Mouse (Mus musculus) liver (tissue): ENCODE measurements around the gene Vnn1.

Experiments used
- DNase-seq: peaks from one replicate; pipeline ENCODE4 v3.0.0-alpha.2; 2020; ENCODE audit warnings: mixed read lengths

Gene Vnn1

DNA sequence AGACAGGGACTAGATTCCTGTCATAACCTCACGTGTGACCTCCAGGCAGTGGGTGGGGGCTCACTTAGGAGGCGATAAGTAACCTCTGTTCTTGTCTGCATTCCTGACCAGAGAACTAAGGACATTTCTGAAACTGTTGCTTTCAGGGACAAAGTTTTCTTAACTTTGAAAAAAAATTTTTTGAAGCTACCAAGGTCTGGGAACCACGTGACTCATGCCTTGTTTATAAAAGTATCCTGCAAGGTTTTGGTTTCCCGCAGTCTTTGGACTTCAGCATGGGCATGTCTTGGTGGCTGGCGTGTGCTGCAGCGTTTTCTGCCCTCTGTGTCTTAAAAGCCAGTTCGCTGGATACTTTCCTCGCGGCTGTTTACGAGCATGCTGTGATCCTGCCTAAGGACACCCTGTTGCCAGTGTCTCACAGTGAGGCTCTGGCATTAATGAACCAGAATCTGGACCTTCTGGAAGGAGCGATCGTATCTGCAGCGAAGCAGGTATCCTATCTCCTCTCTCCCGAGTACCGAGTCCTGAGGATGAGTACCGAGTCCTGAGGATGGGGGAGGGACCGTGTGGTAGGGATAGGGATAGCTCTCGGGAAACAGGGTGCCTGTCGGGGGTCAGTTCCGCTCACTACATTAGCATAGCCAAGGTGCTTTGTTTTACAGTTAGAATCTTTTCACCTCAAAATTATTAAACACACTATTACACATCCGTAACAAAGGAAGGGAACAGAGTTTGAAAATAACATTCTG lies at the start of gene Vnn1:
Vnn1 (plus strand) TSS at position 88 of the 749 bp plus-strand sequence.
- DNase-seq = no peak

DNA sequence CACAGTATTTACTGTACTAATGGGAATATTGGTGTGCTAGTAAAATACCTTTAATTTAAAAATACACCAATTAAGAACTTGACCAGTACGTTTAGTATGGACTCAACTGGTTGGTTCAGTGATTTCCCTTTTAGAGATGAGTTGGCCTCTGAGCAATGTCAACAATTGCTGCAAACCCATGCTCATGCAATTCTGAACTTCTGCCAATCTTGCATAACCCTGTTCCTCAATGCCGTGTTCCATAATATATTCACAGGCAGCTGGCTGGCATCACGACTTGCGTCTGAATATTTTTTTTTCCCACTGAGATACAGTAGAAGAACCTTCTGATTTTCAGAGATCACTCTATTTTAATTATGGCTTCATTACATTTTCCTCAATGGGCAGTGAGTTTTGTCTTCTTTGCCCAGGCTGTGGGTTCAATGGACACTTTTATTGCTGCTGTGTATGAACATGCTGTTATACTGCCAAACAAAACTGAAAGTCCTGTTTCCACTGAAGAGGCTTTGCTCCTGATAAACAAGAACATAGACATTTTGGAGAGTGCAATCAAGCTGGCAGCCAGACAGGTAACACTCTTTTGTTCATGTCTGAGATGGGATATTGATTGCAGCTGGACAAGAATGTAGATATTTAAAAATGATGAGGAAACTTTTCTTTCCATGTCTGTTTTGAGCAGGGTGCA lies 43.1 kb upstream of the Vnn1 start, which contains the start of gene Vnn3:
Vnn3 (plus strand) TSS at position 235 of the 685 bp plus-strand sequence.
- no peak for DNase-seq

DNA sequence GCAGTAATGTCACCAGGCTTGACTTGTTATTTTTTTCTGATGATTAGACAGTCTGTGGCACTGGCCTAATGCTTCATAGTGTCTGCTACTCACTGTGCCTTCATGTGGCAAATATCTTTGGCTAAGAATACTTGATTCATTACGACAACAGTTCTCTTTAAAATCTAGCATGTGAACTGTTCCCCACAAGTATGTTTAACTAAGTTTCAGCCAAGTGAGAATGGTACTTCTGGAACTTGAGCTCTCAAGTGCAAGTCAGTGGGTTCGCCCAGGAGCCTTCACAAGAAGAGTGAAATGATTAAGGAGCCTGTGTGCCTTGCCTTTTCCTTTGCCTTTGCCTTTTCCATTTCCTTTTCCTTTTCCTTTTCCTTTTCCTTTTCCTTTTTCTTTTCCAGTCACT lies 42.4 kb upstream of the Vnn1 start:
- no peak for DNase-seq

DNA sequence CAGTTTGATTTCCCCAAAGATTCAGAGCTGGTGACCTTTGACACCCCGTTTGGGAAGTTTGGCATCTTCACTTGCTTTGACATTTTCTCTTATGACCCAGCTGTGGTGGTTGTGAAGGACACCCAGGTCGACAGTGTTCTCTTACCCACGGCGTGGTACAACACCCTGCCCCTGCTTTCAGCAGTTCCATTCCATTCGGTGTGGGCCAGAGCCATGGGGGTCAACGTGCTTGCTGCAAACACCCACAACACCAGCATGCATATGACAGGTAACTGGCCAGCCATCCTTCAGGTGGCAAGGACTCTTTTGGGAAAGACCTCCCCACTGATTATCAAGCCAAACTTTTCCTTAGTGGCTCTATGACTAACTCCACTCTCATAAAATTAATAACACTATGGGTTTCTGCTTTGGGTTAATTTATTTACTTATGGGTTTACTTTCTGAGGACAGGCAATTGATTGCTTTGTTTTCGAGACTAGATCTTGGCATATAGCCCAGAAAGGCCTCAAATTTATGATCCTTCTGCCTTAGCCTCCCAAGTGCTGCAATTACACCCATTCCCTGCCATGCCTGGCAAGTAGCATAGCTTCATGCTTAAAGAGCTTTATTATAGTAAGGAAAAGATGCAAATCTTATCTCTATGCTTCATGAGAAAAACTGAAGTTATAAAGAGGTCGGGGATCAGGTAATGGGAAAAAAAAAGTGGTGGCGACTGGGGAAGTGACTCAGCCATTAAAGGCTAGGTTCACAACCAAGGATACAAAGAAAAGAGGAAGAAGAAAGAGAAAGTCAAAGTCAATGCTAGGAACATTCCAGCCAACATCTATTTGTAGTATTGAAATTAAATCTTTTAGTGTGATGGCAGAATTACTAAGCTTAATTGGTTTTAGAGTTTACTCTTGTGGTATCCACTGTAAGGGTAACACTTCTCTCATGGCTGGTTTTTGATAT lies 29.9 kb upstream of the Vnn1 start:
- no peak for DNase-seq

DNA sequence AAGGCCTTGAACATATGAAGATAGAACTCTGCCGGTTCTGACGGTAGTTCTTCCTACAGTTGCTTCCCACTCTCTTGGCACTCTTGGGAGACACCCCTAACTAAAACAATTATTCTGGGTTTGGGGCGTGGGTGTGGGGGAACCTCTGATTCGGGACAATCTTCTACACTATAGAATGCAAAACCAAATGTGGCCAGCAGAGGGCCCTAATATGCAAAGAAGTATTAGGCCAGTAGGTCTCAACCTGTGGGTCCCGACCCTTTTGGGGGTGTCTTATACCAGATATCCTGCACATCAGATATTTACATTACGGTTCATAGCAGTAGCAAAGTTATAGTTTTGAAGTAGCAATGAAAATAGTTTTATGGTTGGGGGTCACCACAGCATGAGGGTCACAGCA lies 13.8 kb upstream of the Vnn1 start:
- no peak for DNase-seq

DNA sequence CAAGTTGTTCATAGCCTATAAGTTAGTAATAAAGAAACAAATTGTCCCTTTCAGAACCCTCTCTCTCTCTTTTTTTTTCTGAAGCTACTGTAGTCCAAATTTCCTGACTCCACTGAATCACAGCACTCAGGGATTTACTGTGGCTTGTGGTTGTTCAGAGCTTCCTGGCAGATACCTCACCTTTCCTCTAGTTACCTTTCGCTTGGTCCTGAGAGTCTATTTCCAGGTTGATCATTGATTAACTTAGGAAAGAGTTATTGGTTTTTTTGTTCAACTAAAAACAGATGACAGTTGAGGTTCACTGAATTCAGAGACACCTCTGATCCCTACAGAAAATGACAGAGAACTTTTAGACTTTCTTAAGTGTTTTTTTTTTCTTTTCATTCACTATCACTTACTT lies 9.6 kb upstream of the Vnn1 start:
- DNase-seq = no peak

DNA sequence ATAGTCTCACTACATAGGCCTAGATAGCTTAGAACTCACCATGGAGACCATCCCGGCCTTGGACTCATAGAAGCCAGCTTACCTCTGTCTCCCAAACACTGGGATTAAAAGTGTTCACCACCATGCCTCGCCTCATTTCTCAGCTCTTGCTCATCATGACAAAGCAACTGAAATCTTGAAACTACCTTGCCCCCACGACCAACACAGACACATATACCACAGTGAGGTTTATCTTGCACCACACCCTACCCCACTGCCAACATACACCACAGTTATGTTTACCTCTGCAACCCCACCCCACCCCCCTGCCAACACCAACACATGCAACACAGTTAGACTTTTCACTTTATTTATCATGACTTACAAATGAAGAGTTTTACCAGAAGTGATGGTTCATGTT lies 8.4 kb upstream of the Vnn1 start:
- no peak for DNase-seq

DNA sequence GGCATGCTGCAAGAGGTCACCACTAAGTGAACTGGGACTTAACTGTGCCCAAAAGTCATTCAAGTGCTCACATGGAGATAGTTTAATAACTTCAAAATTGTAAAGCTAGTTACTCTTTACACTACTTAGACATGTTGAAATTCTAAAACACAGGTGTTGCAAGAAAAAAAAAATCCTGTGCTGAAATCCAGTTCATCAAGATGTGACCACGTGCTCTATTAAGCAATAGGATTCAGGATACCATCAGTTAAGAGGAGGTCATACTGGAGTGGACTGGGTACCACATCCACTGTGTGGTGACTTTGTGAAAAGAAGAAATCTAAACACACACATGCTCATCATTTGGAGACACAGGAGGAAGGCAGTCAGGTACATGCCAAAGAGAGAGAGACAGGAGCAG lies 1.5 kb upstream of the Vnn1 start:
- DNase-seq = no peak

DNA sequence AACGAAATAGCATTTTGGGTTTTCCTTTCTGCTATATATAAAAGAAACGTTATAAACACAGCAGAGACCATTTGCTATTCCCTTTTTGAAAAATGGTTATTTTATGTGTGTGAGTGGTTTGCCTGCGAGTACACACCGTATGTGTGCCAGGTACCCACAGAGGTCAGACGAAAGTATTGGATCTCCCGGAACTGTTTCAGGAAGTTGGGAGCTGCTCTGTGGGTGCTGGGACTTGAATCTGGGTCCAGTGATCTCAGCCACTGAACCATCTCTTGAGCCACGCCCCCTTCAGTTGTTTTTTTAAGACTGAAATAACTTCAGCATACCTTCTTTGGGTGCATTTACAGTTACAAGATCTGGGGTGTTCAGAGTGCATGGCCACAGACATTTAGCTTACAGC lies 888 bp downstream of the Vnn1 start:
- no peak for DNase-seq

DNA sequence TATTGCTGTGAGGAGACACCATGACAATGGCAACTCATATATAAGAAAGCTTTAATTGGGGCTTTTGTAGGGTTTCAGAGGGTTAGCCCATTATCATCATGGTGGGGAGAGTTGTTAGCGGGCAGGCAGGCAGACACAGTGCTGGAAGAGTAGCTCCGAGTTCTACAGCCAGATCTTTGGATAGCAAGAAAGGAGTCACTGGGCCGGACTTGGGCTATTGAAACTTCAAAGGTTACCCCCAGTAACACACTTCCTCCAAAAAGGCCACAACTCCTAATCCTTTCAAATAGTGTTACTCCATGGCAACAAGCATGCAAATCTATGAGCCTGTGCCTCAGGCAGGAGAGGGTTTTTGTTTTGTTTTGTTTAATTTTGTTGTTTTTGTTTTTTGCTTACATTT lies 6.6 kb downstream of the Vnn1 start:
- no peak for DNase-seq

DNA sequence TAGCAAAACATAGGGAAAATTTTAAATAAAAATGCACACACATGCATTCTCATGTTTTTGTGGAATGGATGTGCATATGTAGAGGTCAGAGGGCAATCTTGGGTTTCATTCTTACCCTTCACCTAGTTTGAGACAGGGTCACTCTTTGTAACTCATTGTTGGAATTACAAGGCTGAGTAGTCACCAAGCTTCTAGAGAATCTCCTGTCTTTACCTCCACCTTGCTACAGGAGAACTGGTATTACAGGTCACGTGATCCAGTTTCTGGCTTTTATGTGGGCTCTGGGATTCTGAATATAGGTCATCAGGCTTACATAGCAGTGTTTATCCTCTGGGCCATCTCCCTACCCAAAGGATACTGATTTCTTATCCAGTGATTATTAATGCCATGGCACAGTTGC lies 11.2 kb downstream of the Vnn1 start:
- DNase-seq = no peak

DNA sequence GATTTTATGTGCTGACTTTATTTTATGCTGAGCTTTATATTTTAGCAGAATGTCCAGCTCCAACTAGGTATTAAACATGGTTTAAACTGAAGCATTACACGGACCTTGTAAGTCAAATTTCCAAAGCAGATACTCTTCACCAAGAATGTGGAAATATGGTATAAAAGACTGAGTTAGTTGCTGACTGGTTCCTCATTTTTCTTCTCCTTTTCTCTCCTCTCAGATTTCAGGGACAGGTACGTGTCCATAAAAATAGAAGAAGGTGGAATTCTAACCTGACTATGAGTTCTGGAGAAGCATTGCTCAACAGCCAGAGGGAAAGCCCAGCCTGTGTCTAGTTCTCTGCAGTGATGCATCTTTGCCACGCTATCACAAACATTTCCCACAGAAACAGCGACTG lies 25.6 kb downstream of the Vnn1 start, which contains the start of gene Taar1:
Taar1 (plus strand) TSS at position 301 of the 400 bp plus-strand sequence.
- no peak for DNase-seq

DNA sequence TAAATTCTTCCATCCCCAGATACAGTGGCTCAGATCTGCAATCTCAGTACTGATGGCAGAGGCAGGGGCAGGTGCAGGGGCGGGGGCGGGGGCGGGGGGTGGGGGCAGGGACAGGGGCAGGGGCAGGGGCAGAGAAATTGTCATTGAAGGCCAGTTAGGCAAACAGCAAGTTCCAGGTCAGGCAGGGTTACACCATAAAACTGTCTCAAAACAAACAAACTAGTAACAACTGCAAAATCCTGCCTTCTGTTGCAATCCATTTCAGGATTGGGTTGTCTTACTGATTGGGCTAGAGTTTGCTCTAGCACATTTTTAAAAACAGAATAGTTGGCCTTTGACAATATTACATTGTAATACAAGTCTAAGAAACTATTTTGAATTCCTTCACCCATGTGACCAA lies 28.0 kb downstream of the Vnn1 start:
- peak; percentile 13 for DNase-seq

DNA sequence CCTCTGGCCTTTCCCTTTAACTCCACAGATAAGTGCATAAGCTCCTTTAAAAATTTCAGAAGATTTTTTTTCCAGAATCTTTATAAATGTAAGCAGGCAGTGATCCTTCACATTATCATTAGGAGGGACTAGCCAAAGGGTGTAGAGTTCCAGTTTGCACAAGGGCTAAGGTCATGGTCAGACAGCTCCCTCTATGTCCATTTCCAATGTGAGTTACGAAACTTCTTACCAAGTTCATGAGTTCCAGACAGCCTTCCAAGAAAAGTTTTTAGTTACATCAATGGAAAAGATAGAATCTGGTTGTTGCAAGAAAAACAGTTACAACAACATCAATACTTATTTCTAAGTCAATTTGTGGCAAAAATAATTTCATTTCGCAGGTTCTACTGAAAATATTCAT lies 29.5 kb downstream of the Vnn1 start:
- no peak for DNase-seq

DNA sequence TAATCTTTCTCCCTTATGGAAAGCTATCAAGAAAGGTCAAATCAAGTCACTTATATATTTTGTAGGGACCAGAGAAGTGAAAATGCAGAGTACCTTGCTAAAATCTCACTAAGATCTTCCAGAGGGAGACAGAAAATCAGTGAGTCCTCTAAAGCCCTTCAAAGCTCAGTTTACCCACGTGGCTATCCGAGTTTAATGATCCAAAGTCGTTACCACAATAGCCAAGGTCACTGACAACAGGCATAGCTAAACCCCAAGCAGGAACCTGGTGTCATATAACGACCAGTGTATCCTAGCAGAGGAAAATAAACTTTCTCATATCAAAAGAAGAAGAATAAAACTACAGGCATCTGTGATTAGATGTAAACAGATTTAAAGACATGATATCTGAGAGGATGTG lies 43.1 kb downstream of the Vnn1 start:
- DNase-seq = no peak

DNA sequence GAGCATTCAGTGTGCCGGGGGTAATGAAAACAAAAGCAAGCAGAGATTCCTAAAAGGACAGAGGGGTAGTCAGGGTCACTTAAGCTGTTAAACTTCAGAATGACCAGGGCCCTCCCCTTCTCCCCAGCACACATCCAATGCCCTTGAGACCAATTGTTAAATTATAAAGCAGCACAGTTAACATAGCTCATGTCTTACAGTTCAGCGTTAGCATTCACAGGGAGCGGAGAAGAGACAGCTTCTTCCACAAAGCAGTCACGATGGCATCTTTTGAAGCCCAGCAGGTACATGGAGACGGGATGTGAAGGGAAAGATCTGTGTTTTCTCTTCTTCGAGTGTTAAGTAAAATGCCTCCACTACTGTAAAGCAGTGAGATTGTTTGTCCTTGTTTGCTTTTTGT lies 43.8 kb downstream of the Vnn1 start, which contains the start of gene Taar2:
Taar2 (plus strand) TSS at position 261 of the 400 bp plus-strand sequence.
- no peak for DNase-seq

DNA sequence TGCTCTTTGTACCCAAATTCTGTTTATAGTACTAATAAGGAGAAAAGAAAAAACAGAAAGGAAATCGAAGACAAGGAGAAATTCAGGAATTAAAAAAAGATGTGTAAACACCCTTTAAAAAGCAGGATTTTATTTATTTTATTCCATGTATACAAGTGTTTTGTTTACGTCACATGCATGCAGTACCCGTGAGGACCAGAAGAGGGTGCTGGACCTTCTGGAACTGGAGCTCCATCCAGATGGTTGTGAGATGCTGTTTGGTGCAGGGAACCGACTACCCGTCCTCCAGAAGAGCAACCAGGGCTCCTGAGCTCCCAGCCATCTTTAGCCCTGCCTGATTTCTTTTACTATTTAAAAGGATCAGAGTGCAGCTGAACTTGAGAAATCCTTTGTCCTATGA lies 48.0 kb downstream of the Vnn1 start:
- DNase-seq = peak; percentile 20

DNA sequence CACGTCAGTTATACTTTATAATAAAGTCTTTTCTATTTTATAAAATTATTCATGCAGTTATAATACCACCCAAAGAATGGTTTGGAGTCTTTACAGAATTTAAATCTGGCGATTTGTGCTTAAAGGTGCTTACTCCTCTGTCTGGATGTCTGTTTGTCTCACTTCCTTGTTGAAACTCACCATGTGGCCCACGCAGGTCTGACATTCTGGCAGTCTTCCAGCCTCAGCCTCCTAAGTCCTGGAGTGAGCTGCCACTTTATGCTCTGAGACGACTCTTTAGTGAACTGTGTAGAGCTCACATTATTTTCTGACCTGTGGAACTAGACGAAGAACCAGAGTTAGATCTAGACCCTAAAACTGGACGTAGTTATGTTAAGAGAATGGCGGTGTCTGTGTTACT lies 53.5 kb downstream of the Vnn1 start:
- DNase-seq = no peak

DNA sequence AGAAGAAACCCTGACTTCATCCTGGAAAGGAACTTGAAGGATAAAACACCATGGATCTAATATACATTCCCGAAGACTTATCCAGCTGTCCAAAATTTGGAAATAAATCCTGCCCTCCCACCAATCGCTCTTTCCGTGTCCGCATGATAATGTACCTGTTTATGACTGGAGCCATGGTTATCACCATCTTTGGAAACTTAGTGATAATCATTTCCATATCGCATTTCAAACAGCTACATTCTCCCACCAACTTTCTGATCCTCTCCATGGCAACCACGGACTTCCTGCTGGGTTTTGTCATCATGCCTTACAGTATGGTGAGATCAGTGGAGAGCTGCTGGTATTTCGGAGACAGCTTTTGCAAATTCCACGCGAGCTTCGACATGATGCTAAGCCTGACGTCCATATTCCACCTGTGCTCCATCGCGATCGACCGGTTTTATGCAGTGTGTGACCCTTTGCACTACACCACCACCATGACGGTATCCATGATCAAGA lies 55.1 kb downstream of the Vnn1 start, which contains the start of gene Taar3:
Taar3 (plus strand) TSS at position 51 of the 498 bp plus-strand sequence.
- DNase-seq = no peak

DNA sequence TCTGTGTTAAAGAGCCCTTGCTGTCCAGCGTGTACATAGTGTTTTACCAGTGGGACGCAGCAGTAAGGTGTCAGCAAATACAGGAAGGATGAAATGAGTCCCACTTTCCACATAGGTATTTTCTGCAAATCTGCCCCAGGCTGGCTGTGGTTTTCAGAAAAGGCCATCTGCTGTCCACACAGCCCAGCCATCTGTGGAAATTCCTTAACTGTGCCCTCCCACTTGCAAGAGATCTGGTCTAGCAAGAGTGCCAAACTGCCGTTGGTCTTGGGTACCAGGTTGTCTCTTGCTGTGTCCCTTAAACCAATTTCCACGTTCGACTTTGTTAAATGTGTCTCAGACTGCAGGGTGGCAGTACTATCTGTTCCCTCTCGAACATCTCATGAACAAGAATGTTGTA lies 57.2 kb downstream of the Vnn1 start:
- DNase-seq = no peak
